Mouse (Mus musculus): ENCODE data around the gene Trpm3. TPM values are rescaled to one million over a fixed set of nuclear protein-coding genes. Genes with fewer than 3 reads are reported as not detected.

Gene Trpm3
- polyA plus RNA-seq, 1 experiment from 2014 or later = 0.04 TPM

GRCm38 (mm10) chr19:22615367-22615766 is 476.5 kb downstream of the Trpm3 start:
- H3K79me2 ChIP-seq (ENCODE audit: inconsistent target) = no peaks in the 10 kb centered on the region
- no peaks in the 10 kb centered on the region for H3K36me3 ChIP-seq (ENCODE audit: inconsistent target)
- no peak overlapping the region for H3K4me3 ChIP-seq (ENCODE audit: inconsistent target)
- no peak overlapping the region for H3K27ac ChIP-seq
- WGBS (ENCODE audit: missing documents) = 96% methylated on average over 6 of the region's 6 CpGs

GRCm38 (mm10) chr19:22624801-22625513 is 486.1 kb downstream of the Trpm3 start:
- H3K79me2 ChIP-seq (ENCODE audit: inconsistent target) = no peaks in the 10 kb centered on the region

GRCm38 (mm10) chr19:22628878-22629277 is 490.0 kb downstream of the Trpm3 start:
- no peak overlapping the region for H3K27ac ChIP-seq
- H3K4me3 ChIP-seq (ENCODE audit: inconsistent target) = no peak overlapping the region
- no peaks in the 10 kb centered on the region for H3K36me3 ChIP-seq (ENCODE audit: inconsistent target)
- WGBS (ENCODE audit: missing documents) = 56% methylated on average over 3 of the region's 3 CpGs
- H3K79me2 ChIP-seq (ENCODE audit: inconsistent target) = no peaks in the 10 kb centered on the region

More at GRCm38 (mm10) chr19:22624801-22625513, 486.1 kb downstream of the Trpm3 start:
- Histone ChIP-seq H3K36me3 (ENCODE audit: inconsistent target) (no peaks in the 10 kb centered on the region), H3K4me3 (ENCODE audit: inconsistent target) (no peak overlapping the region), H3K27ac (no peak overlapping the region)
- WGBS (ENCODE audit: missing documents) = 78% methylated on average over 3 of the region's 3 CpGs

- Histone ChIP-seq H3K36me3 (ENCODE audit: inconsistent target) (no peaks in the 10 kb centered on the region), H3K27ac (no peak overlapping the region), H3K4me3 (ENCODE audit: inconsistent target) (no peak overlapping the region), H3K79me2 (ENCODE audit: inconsistent target) (no peaks in the 10 kb centered on the region)
- WGBS (ENCODE audit: missing documents) = 79% methylated on average over 6 of the region's 6 CpGs
Measured at GRCm38 (mm10) chr19:22631316-22631715, 492.5 kb downstream of the Trpm3 start.

- WGBS (ENCODE audit: missing documents) = 79% methylated on average over 10 of the region's 10 CpGs
- no peak overlapping the region for H3K4me3 ChIP-seq (ENCODE audit: inconsistent target)
Measured at GRCm38 (mm10) chr19:22635635-22636034, 496.8 kb downstream of the Trpm3 start.

GRCm38 (mm10) chr19:22637786-22638185 is 498.9 kb downstream of the Trpm3 start:
- H3K36me3 ChIP-seq (ENCODE audit: inconsistent target) = no peaks in the 10 kb centered on the region
- H3K4me3 ChIP-seq (ENCODE audit: inconsistent target) = no peak overlapping the region
- H3K27ac ChIP-seq = no peak overlapping the region
- H3K79me2 ChIP-seq (ENCODE audit: inconsistent target) = no peaks in the 10 kb centered on the region
- WGBS (ENCODE audit: missing documents) = 81% methylated on average over 2 of the region's 2 CpGs

More at GRCm38 (mm10) chr19:22635635-22636034, 496.8 kb downstream of the Trpm3 start:
- no peaks in the 10 kb centered on the region for H3K79me2 ChIP-seq (ENCODE audit: inconsistent target)
- no peak overlapping the region for H3K27ac ChIP-seq
- no peaks in the 10 kb centered on the region for H3K36me3 ChIP-seq (ENCODE audit: inconsistent target)

- no peaks in the 10 kb centered on the region for H3K36me3 ChIP-seq (ENCODE audit: inconsistent target)
- no peaks in the 10 kb centered on the region for H3K79me2 ChIP-seq (ENCODE audit: inconsistent target)
- 83% methylated on average over 3 of the region's 3 CpGs for WGBS (ENCODE audit: missing documents)
- no peak overlapping the region for H3K27ac ChIP-seq
- H3K4me3 ChIP-seq (ENCODE audit: inconsistent target) = no peak overlapping the region
Measured at GRCm38 (mm10) chr19:22638394-22638954, 499.6 kb downstream of the Trpm3 start.

GRCm38 (mm10) chr19:22642124-22642523 is 503.3 kb downstream of the Trpm3 start:
- H3K36me3 ChIP-seq (ENCODE audit: inconsistent target) = no peaks in the 10 kb centered on the region
- H3K27ac ChIP-seq = no peak overlapping the region
- WGBS (ENCODE audit: missing documents) = 60% methylated on average over 2 of the region's 2 CpGs
- no peak overlapping the region for H3K4me3 ChIP-seq (ENCODE audit: inconsistent target)
- no peaks in the 10 kb centered on the region for H3K79me2 ChIP-seq (ENCODE audit: inconsistent target)

- Histone ChIP-seq H3K36me3 (ENCODE audit: inconsistent target) (no peaks in the 10 kb centered on the region), H3K79me2 (ENCODE audit: inconsistent target) (no peaks in the 10 kb centered on the region), H3K27ac (no peak overlapping the region), H3K4me3 (ENCODE audit: inconsistent target) (no peak overlapping the region)
- 83% methylated on average over 14 of the region's 14 CpGs for WGBS (ENCODE audit: missing documents)
Measured at GRCm38 (mm10) chr19:22656466-22657215, 517.8 kb downstream of the Trpm3 start.

GRCm38 (mm10) chr19:22657251-22657650 is 518.4 kb downstream of the Trpm3 start:
- no peak overlapping the region for H3K4me3 ChIP-seq (ENCODE audit: inconsistent target)
- no peaks in the 10 kb centered on the region for H3K79me2 ChIP-seq (ENCODE audit: inconsistent target)
- no peak overlapping the region for H3K27ac ChIP-seq
- H3K36me3 ChIP-seq (ENCODE audit: inconsistent target) = no peaks in the 10 kb centered on the region
- 70% methylated on average over 4 of the region's 4 CpGs for WGBS (ENCODE audit: missing documents)

- H3K4me3 ChIP-seq (ENCODE audit: inconsistent target) = no peak overlapping the region
- H3K27ac ChIP-seq = no peak overlapping the region
- no peaks in the 10 kb centered on the region for H3K79me2 ChIP-seq (ENCODE audit: inconsistent target)
- WGBS (ENCODE audit: missing documents) = 91% methylated on average over 4 of the region's 4 CpGs
- no peaks in the 10 kb centered on the region for H3K36me3 ChIP-seq (ENCODE audit: inconsistent target)
Measured at GRCm38 (mm10) chr19:22665401-22665800, 526.6 kb downstream of the Trpm3 start.

GRCm38 (mm10) chr19:22670222-22670621 is 531.4 kb downstream of the Trpm3 start:
- Histone ChIP-seq H3K36me3 (ENCODE audit: inconsistent target) (no peaks in the 10 kb centered on the region), H3K27ac (no peak overlapping the region), H3K79me2 (ENCODE audit: inconsistent target) (no peaks in the 10 kb centered on the region), H3K4me3 (ENCODE audit: inconsistent target) (no peak overlapping the region)
- WGBS (ENCODE audit: missing documents) = 86% methylated on average over 8 of the region's 8 CpGs

- H3K36me3 ChIP-seq (ENCODE audit: inconsistent target) = no peaks in the 10 kb centered on the region
- 79% methylated on average over 3 of the region's 3 CpGs for WGBS (ENCODE audit: missing documents)
- H3K4me3 ChIP-seq (ENCODE audit: inconsistent target) = no peak overlapping the region
- no peak overlapping the region for H3K27ac ChIP-seq
- no peaks in the 10 kb centered on the region for H3K79me2 ChIP-seq (ENCODE audit: inconsistent target)
Measured at GRCm38 (mm10) chr19:22672892-22673291, 534.0 kb downstream of the Trpm3 start.

- H3K4me3 ChIP-seq (ENCODE audit: inconsistent target) = no peak overlapping the region
- H3K27ac ChIP-seq = no peak overlapping the region
- H3K79me2 ChIP-seq (ENCODE audit: inconsistent target) = no peaks in the 10 kb centered on the region
- no peaks in the 10 kb centered on the region for H3K36me3 ChIP-seq (ENCODE audit: inconsistent target)
- WGBS (ENCODE audit: missing documents) = 91% methylated on average over 4 of the region's 4 CpGs
Measured at GRCm38 (mm10) chr19:22676206-22676605, 537.4 kb downstream of the Trpm3 start.

- WGBS (ENCODE audit: missing documents) = 97% methylated on average over 6 of the region's 6 CpGs
- H3K27ac ChIP-seq = no peak overlapping the region
- H3K79me2 ChIP-seq (ENCODE audit: inconsistent target) = no peaks in the 10 kb centered on the region
- no peak overlapping the region for H3K4me3 ChIP-seq (ENCODE audit: inconsistent target)
- H3K36me3 ChIP-seq (ENCODE audit: inconsistent target) = no peaks in the 10 kb centered on the region
Measured at GRCm38 (mm10) chr19:22682238-22682637, 543.4 kb downstream of the Trpm3 start.
